Mouse (Mus musculus) ES-E14 (cell line): ENCODE measurements around the gene Mgme1.

Source experiments
- CHD2 ChIP-seq: IDR thresholded peaks from 2 replicates; pipeline ENCODE4 v1.6.1; 2014; ENCODE audit warnings: mild to moderate bottlenecking, low read depth, low read length, inconsistent platforms
- HCFC1 ChIP-seq: IDR thresholded peaks from 2 replicates; pipeline ENCODE4 v1.6.1; 2012; ENCODE audit warnings: low read length, inconsistent platforms, borderline replicate concordance; ENCODE audit not compliant: insufficient read depth
- ZC3H11A ChIP-seq: IDR thresholded peaks from 2 replicates; pipeline ENCODE4 v1.6.1; 2012; ENCODE audit warnings: low read depth, mild to moderate bottlenecking, inconsistent platforms, low read length, borderline replicate concordance
- ZNF384 ChIP-seq: IDR thresholded peaks from 2 replicates; pipeline ENCODE4 v1.6.1; 2012; ENCODE audit warnings: low read depth, low read length, inconsistent platforms

- TF ChIP-seq HCFC1 = no peak
- no peak for TF ChIP-seq ZC3H11A
- TF ChIP-seq ZNF384 = no peak
- TF ChIP-seq CHD2 = no peak
Observed at GRCm38 (mm10) chr2:144265916-144266683, 4.4 kb upstream of the Mgme1 start.
